Mouse (Mus musculus): Measurements from ENCODE around the gene Tnni3. TPM values are rescaled to one million over a fixed set of nuclear protein-coding genes. Genes with fewer than 3 reads are reported as not detected.
A peak's percentile ranks its signal among the peaks of the same experiment; 100 is the strongest.

The Tnni3 gene
- polyA plus RNA-seq, 1 experiment from 2014 or later, result 0.81 TPM

DNA sequence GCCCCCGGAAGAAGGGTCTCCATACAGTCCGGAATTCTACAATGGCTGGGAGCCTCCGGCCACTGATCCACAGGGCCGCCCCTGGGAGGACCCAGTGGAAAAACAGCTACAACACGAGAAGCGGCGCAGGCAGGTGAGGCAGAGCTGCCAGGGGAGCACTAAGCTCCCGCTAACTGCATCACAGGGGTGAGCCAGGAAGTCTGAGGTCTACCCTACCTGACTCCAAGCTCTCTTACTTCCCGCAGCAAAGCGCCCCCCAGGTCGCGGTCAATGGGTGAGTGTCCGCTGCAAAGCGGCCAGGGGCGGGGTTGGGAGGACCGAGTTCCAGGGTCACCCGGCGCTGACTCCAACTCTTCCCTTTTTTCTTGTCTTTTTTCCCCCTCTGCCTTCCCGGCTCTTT lies 50.1 kb downstream of the Tnni3 start:
- Histone ChIP-seq H3K9me3 (replicated peaks; ENCODE audit: control insufficient read depth, low read length) (no peaks in the 10 kb centered on the region), H3K4me3 (ENCODE audit: low read depth, low read length) (no peak overlapping the region), H3K4me1 (ENCODE audit: control insufficient read depth, insufficient read depth, low read length) (peaks cover 18% of the 10 kb centered on the region), H3K9ac (ENCODE audit: low read length) (no peak overlapping the region), H3K27me3 (replicated peaks; ENCODE audit: control insufficient read depth, insufficient read depth, low read length) (peaks cover 41% of the 10 kb centered on the region), H3K36me3 (ENCODE audit: control insufficient read depth, insufficient read depth, low read length) (no peaks in the 10 kb centered on the region), H3K4me2 (ENCODE audit: low read length) (no peak overlapping the region), H3K27ac (ENCODE audit: low read depth, low read length) (no peak overlapping the region)
- DNase-seq (ENCODE audit: low spot score) (no peak), ATAC-seq (no peak)
- 8% methylated on average over 19 of the region's 19 CpGs for WGBS

DNA sequence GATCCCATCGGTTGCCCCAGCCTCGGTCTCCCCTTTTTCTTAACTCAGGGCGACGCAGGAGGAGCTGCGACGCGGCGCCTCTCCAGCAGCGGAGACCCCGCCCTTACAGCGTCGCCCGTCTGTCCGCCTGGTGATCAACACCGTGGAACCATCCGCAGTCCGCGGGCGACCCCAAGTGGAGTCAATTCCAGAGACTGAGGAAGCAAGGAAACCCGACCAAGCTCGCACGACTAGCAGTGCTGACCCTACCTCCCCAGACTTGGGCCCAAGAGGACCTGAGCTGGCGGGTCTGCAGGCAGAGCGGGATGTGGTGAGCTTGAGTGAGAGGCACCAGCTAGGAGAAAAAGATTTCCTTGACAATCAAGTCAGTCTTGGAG lies 52.9 kb downstream of the Tnni3 start:
- Histone ChIP-seq H3K4me1 (ENCODE audit: control insufficient read depth, insufficient read depth, low read length) (peaks cover 8% of the 10 kb centered on the region; the same call in 1 of the 2 replicates), H3K9me3 (replicated peaks; ENCODE audit: control insufficient read depth, low read length) (no peaks in the 10 kb centered on the region), H3K4me2 (ENCODE audit: low read length) (peak overlapping the region; percentile 65), H3K27me3 (replicated peaks; ENCODE audit: control insufficient read depth, insufficient read depth, low read length) (peaks cover 41% of the 10 kb centered on the region), H3K36me3 (ENCODE audit: control insufficient read depth, insufficient read depth, low read length) (no peaks in the 10 kb centered on the region), H3K4me3 (ENCODE audit: low read depth, low read length) (peak overlapping the region; percentile 37), H3K9ac (ENCODE audit: low read length) (peak overlapping the region; percentile 53), H3K27ac (ENCODE audit: low read depth, low read length) (no peak overlapping the region)
- DNase-seq (ENCODE audit: low spot score), result peak; percentile 85
- ATAC-seq, result peak; percentile 90
- 2% methylated on average over 24 of the region's 24 CpGs for WGBS

DNA sequence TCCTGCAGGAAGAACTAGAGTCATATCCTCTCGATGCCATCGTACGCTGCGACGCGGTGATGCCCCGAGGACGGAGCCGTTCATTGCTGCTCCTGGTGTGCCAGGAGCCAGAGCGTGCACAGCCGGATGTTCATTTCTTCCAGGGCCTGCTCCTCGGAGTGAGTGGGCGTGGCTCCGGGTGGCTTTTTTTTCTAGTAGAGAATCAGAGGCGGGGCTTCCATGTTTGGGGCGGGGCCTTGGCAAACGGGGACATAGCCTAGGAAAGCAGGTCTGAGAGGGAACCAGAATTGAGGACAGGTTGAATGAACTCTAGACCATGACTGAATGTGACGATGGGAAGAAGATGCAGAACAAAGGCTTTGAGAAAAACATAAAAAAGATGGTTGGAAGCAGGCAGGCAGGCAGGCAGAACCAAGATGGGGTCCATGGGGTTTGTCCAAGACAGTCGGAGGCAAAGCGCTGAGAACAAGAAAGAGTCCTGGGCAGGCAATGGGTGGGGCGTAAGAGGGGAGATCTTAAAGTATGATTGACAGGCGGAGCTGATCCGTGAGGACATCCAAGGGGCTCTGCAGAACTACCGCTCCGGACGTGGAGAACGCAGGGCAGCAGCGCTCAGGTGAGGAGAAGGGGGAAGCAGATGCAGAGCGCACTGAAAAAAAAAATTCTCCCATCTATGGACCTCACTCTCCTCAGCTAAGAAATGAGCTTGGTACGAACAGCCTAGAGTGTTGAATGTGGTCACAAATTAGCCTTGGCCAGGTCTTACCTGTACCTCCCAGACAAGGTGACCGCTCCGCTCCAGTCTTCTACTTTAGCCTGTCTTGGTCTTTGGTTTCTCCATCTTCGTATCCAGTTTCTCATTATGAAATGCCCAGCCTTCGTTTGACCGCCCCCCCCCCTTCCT lies 53.5 kb downstream of the Tnni3 start:
- H3K27me3 ChIP-seq (replicated peaks; ENCODE audit: control insufficient read depth, insufficient read depth, low read length), result peaks cover 39% of the 10 kb centered on the region
- WGBS, result 2% methylated on average over 34 of the region's 35 CpGs

More for the DNA sequence above, 53.5 kb downstream of the Tnni3 start:
- Histone ChIP-seq H3K9ac (ENCODE audit: low read length) (peak overlapping the region; percentile 53), H3K27ac (ENCODE audit: low read depth, low read length) (no peak overlapping the region), H3K4me1 (ENCODE audit: control insufficient read depth, insufficient read depth, low read length) (peaks cover 8% of the 10 kb centered on the region; the same call in 1 of the 2 replicates), H3K36me3 (ENCODE audit: control insufficient read depth, insufficient read depth, low read length) (no peaks in the 10 kb centered on the region), H3K4me2 (ENCODE audit: low read length) (peak overlapping the region; percentile 65), H3K9me3 (replicated peaks; ENCODE audit: control insufficient read depth, low read length) (no peaks in the 10 kb centered on the region), H3K4me3 (ENCODE audit: low read depth, low read length) (peak overlapping the region; percentile 37)
- DNase-seq (ENCODE audit: low spot score), result peak; percentile 72
- ATAC-seq, result peak; percentile 64

Other genes starting within 250 kb of the Tnni3 start
- not detected in 2 replicates for gene Ncr1, start 186.5 kb downstream of the Tnni3 start, polyA plus RNA-seq (2014; fragmentation: Nextera tagmentation; extraction: Ambion mirVana)
- gene Gp6, start 126.5 kb downstream of the Tnni3 start, polyA plus RNA-seq (2014; fragmentation: Nextera tagmentation; extraction: Ambion mirVana), result not detected in 2 replicates
- 30.1 and 37.9 TPM in 2 replicates for gene Rdh13, start 78.6 kb downstream of the Tnni3 start, polyA plus RNA-seq (2014; fragmentation: Nextera tagmentation; extraction: Ambion mirVana)
- 2.9 and 5.6 TPM in 2 replicates for gene Eps8l1, start 63.6 kb downstream of the Tnni3 start, polyA plus RNA-seq (2014; fragmentation: Nextera tagmentation; extraction: Ambion mirVana)
- gene Ppp1r12c, start 22.5 kb downstream of the Tnni3 start, polyA plus RNA-seq (2014; fragmentation: Nextera tagmentation; extraction: Ambion mirVana), result 29.4 and 32.1 TPM in 2 replicates
- gene Tnnt1, start 7.8 kb downstream of the Tnni3 start, polyA plus RNA-seq (2014; fragmentation: Nextera tagmentation; extraction: Ambion mirVana), result 1.4 and 2.3 TPM in 2 replicates
- gene Dnaaf3, start 8.2 kb upstream of the Tnni3 start, polyA plus RNA-seq (2014; fragmentation: Nextera tagmentation; extraction: Ambion mirVana), result 0.55 and 0.72 TPM in 2 replicates
- gene Syt5, start 23.3 kb upstream of the Tnni3 start, polyA plus RNA-seq (2014; fragmentation: Nextera tagmentation; extraction: Ambion mirVana), result 133 and 153 TPM in 2 replicates
- gene Ptprh, start 79.8 kb upstream of the Tnni3 start, polyA plus RNA-seq (2014; fragmentation: Nextera tagmentation; extraction: Ambion mirVana), result not detected in 2 replicates
- 2.4 and 2.6 TPM in 2 replicates for gene Tmem86b, start 107.2 kb upstream of the Tnni3 start, polyA plus RNA-seq (2014; fragmentation: Nextera tagmentation; extraction: Ambion mirVana)
- gene Ppp6r1, start 134.8 kb upstream of the Tnni3 start, polyA plus RNA-seq (2014; fragmentation: Nextera tagmentation; extraction: Ambion mirVana), result 4.4 and 5.3 TPM in 2 replicates
- 141 and 156 TPM in 2 replicates for gene Hspbp1, start 160.8 kb upstream of the Tnni3 start, polyA plus RNA-seq (2014; fragmentation: Nextera tagmentation; extraction: Ambion mirVana)
- 7.9 and 8.0 TPM in 2 replicates for gene Brsk1, start 166.4 kb upstream of the Tnni3 start, polyA plus RNA-seq (2014; fragmentation: Nextera tagmentation; extraction: Ambion mirVana)
- 0.12 TPM in 1 of 2 replicates, not detected in the other for gene Tmem150b, start 201.0 kb upstream of the Tnni3 start, polyA plus RNA-seq (2014; fragmentation: Nextera tagmentation; extraction: Ambion mirVana)
- gene Kmt5c, start 215.9 kb upstream of the Tnni3 start, polyA plus RNA-seq (2014; fragmentation: Nextera tagmentation; extraction: Ambion mirVana), result 54.6 and 57.1 TPM in 2 replicates
- 11.7 and 13.1 TPM in 2 replicates for gene Cox6b2, start 228.9 kb upstream of the Tnni3 start, polyA plus RNA-seq (2014; fragmentation: Nextera tagmentation; extraction: Ambion mirVana)
- not detected in 2 replicates for gene Fam71e2, start 247.1 kb upstream of the Tnni3 start, polyA plus RNA-seq (2014; fragmentation: Nextera tagmentation; extraction: Ambion mirVana)